Mouse (Mus musculus): ENCODE results near the gene Cmc1.

Cmc1 gene

DNA sequence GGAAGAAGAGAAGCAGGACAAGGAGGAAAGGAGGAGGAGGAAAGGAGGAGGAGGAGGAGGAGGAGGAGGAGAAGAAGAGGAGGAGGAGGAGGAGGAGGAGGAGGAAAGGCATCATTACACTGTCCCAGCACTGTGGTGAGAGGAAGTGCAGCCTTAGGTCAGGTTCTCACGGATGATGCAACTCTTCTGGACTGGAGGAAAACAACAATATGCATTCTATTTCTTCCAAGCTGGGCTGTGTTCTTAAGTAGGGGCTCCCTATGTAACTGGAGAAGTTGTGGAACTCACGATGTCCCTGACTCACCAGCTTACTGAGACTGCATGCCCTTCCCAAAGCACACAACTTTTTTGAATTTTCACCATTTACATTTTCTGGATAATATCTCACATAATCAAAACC lies 118.3 kb downstream of the Cmc1 start:
- DNase-seq (ENCODE audit: low read depth, low spot score), result no peak

DNA sequence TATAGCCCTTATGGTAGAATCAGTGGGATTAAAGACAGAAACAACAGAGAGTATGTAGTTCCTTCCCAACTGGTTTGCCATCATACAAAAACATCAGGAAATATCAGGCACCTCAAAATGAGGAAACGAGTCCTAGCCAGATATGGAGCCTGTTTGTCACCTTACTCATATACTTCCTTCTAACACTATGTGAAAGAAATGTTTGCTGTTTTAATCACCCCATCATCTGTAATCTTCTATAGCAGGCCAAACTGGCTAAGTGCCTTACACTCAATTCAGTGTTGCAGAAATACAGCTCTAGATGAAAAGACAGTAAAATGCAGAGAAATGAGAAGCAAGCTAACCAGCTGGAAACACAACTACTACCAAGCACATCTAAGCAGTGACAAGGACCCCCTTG lies 119.7 kb downstream of the Cmc1 start:
- no peak for DNase-seq (ENCODE audit: low read depth, low spot score)

DNA sequence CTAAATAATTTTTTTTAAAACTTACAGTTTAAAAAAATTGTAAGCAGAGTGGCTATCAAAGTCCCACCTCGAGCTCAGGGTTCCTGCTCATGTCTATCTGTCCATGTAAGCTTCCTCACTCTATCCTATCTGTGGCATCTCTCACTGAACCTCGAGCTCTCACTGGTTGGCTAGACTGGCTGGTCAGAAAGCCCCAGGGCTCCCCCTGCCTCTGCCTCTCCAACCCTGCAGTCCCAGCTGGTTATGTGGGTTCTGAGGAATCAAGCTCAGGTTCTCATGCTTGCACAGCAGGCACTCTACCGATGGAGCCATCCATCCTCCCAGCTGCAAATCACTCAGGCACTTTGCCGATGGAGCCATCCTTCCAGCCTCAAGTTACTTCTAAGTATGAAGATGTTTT lies 120.5 kb downstream of the Cmc1 start:
- DNase-seq (ENCODE audit: low read depth, low spot score), result no peak

DNA sequence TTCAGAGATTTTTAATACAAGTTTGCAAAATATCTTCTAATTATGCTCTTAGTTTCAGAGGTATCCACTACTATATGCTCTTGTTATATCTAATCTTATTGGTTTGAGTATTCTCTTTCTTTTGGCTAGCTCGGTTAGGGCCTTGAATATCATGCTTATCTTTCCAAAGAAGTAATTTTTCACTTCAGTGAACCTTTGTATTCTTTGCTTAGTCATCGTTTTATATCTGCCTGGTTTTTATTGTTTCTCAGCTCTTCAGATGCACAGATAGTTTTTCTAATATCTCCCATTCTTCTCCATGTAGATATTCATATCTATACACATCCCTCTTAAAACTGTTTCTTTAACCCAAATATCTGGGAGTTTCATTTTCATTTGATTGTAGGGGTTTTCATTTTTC lies 125.0 kb downstream of the Cmc1 start:
- DNase-seq (ENCODE audit: low read depth, low spot score), result no peak

All from telencephalon, adult 2 months (tissue).